Mouse (Mus musculus) forebrain, embryonic 12.5 days (tissue): Measurements from ENCODE around the gene Skor1. TPM values are rescaled to one million over a fixed set of nuclear protein-coding genes. Genes with fewer than 3 reads are reported as not detected.

Experiments used
- ATAC-seq: fragments of 200-750 bp; cut with Nextera tagmentation; 2 replicates; pipeline ENCODE4 v1.8.0; 2017; ENCODE audit warnings: moderate TSS enrichment; ENCODE audit not compliant: low FRiP score
- H3K27ac ChIP-seq: fragments of 300-500 bp; sonication (generic); 2 replicates; pipeline ENCODE4 v1.5.1; 2016; ENCODE audit warnings: mild to moderate bottlenecking
- H3K27me3 ChIP-seq: fragments of 300-500 bp; sonication (generic); 2 replicates; pipeline ENCODE4 v1.6.1; 2016; ENCODE audit warnings: mild to moderate bottlenecking
- H3K36me3 ChIP-seq: fragments of 300-500 bp; sonication (generic); replicated peaks from 2 replicates; pipeline ENCODE4 v1.6.1; 2016; ENCODE audit warnings: mild to moderate bottlenecking
- H3K4me1 ChIP-seq: fragments of 300-500 bp; sonication (generic); 2 replicates; pipeline ENCODE4 v1.6.1; 2016
- H3K4me2 ChIP-seq: fragments of 300-500 bp; sonication (generic); 2 replicates; pipeline ENCODE4 v1.6.1; 2016; ENCODE audit warnings: mild to moderate bottlenecking, moderate library complexity
- H3K4me3 ChIP-seq: fragments of 300-500 bp; sonication (generic); replicated peaks from 2 replicates; pipeline ENCODE4 v1.5.1; 2016; ENCODE audit warnings: mild to moderate bottlenecking
- H3K9ac ChIP-seq: fragments of 300-500 bp; sonication (generic); 2 replicates; pipeline ENCODE4 v1.6.1; 2016; ENCODE audit warnings: mild to moderate bottlenecking
- H3K9me3 ChIP-seq: fragments of 300-500 bp; sonication (generic); 2 replicates; pipeline ENCODE4 v1.6.1; 2016
- WGBS: fragments of 180-500 bp; shearing (Covaris S2); methylation state at CpG from one replicate; pipeline ENCODE4 v1.1.7; 2016; 5-methylcytosine and 5-hydroxymethylcytosine counted together
- polyA plus RNA-seq: library from polyadenylated mRNA; unstranded; fragments of >200 nt; fragmentation: Nextera tagmentation; extraction: Ambion mirVana; gene quantifications from 2 replicates; pipeline ENCODE4 v1.2.1, GENCODE M21; 2016

Gene Skor1
- polyA plus RNA-seq, 1 experiment from 2014 or later: 0.61 TPM

DNA sequence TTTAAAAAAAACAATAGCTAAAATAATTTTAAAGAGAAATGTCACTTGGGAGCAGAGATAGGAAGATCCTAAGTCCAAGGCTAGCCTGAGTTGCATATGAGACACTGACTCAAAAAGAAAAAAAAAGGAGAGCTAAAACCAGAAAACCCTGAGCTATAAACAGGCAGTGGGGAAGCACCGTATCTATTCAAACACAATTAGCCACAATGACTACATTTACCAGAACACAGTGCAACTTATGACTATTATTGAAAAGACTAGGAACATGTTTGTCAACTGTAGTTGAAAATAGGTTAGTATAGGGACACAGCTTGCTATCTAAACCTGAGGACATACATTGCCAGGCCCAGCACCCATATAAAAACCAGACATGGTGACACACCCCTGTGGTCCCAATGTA, 54.7 kb downstream of the Skor1 start:
- Histone ChIP-seq H3K27ac (no peak overlapping the region), H3K4me2 (no peak overlapping the region), H3K4me1 (peaks cover 34% of the 10 kb centered on the region), H3K27me3 (no peaks in the 10 kb centered on the region), H3K9ac (no peak overlapping the region), H3K9me3 (no peaks in the 10 kb centered on the region), H3K4me3 (no peak overlapping the region), H3K36me3 (no peaks in the 10 kb centered on the region)
- no peak for ATAC-seq
- 93% methylated on average over 1 of the region's 1 CpGs for WGBS

DNA sequence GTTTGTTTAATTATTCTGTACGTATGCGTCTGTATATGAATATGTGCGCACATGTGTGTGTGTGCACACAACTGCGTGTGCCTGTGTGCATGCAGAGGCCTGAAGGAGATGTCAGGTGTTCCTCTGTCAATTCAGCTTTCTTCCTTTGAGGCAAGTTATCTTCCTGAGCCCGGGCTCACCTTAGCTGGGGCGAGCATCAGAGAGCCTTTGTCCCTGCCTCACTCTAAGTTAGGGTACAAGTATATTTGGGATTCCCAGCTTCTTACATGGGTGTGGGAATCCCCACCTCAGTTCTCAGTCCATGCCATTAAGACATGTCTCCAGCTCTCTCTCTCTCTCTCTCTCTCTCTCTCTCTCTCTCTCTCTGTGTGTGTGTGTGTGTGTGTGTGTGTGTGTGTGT, 56.2 kb downstream of the Skor1 start:
- Histone ChIP-seq H3K4me1 (peaks cover 34% of the 10 kb centered on the region), H3K9ac (peak overlapping the region; percentile 51), H3K4me3 (peak overlapping the region; percentile 31), H3K27me3 (no peaks in the 10 kb centered on the region), H3K27ac (peak overlapping the region; percentile 89), H3K9me3 (no peaks in the 10 kb centered on the region), H3K36me3 (no peaks in the 10 kb centered on the region), H3K4me2 (peak overlapping the region; percentile 59)
- ATAC-seq: peak; percentile 57
- WGBS: 4% methylated on average over 6 of the region's 6 CpGs

DNA sequence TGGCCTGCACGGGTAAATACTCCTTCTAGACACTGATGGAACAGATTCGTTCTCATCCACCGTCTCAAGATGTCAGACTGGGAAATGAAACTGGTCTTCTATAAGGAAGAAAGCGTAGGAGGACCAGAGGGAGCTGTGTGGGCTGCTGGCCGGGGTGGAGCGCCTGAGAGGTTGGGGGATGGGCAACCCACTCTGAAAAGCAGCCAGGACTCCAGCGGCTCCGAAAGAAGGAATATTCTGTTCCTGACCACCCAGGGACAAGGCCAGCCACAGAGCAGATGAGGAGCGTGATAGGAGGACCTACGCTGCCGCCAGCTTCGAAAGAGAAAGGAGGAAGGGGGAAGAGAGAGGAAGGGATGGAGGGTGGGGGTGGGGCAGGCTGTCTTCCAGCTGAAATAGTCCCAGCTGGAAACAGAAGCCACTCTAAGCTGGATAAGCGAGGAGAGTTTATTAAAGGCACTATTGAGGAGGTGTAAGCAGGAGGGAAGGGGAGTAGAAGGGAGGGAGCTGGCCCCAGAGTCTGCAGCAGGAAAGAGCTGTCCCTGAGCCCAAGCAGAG, 56.7 kb downstream of the Skor1 start:
- Histone ChIP-seq H3K36me3 (no peaks in the 10 kb centered on the region), H3K4me1 (peaks cover 34% of the 10 kb centered on the region), H3K4me2 (peak overlapping the region; percentile 59), H3K9me3 (no peaks in the 10 kb centered on the region), H3K27ac (peak overlapping the region; percentile 89), H3K27me3 (no peaks in the 10 kb centered on the region), H3K4me3 (peak overlapping the region; percentile 31), H3K9ac (peak overlapping the region; percentile 51)
- 2% methylated on average over 13 of the region's 13 CpGs for WGBS
- peak; percentile 86 for ATAC-seq

DNA sequence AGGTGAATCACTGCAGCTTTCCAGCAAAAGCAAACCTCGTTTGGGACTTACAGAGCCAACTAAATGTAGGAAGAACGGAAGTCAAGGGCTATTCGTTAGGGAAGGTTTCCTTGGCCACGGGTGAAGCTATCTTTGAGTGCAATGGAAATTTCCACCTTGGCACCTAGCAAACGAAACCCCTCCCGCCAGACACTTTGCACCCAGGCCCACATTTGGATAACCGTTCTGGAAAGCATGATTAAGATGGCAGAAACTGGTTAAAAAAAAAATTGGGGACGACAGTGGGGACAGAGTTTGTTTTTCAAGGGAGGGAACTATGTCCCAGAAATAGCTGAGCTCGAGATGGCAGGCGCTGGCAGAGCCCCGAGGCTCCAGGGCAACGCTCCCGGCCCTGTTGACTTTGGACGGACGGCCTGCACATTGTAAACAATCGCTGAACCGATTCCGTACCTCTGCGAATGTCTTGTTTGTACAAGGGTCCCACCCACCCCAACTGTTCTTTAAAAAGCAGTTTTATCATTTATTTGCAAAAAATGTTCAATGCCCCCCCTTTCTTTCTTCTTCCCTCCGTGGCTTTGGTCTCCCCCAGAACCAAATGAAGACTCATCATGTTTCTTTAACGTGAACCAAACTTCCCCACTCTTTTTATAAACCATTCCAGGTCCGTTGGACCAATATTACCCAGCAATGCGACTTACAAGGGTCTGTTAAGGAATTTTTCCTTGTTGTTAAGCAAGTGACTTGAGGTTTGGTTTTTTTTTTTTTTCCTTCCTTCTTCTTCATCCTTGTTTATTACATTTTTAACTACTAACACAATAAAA, 57.5 kb downstream of the Skor1 start:
- H3K36me3 ChIP-seq: no peaks in the 10 kb centered on the region
- 13% methylated on average over 23 of the region's 23 CpGs for WGBS
- ATAC-seq: no peak
- no peak overlapping the region for H3K4me3 ChIP-seq
- H3K4me1 ChIP-seq: peaks cover 34% of the 10 kb centered on the region
- no peak overlapping the region for H3K9ac ChIP-seq
- H3K27ac ChIP-seq: peak overlapping the region; percentile 89
- H3K4me2 ChIP-seq: peak overlapping the region; percentile 59
- H3K9me3 ChIP-seq: no peaks in the 10 kb centered on the region
- H3K27me3 ChIP-seq: no peaks in the 10 kb centered on the region

DNA sequence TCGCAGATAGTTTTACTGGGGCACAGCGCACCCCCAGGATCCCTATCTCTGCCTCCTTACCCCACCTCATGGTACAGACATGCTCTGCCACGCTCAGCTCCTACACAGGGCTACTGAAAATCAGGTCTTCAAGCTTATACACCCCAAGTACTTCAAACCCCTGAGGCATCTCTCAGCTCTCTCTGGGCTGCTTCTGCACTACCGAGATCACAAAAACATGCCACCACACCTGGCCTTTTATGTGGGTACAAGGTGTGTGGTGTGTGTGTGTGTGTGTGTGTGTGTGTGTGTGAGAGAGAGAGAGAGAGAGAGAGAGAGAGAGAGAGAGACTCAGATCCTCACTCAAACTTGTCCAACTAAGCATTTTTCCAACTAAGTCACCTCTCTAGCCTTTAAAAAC, 59.6 kb downstream of the Skor1 start:
- Histone ChIP-seq H3K9ac (no peak overlapping the region), H3K36me3 (no peaks in the 10 kb centered on the region), H3K9me3 (no peaks in the 10 kb centered on the region), H3K4me2 (no peak overlapping the region), H3K27me3 (no peaks in the 10 kb centered on the region), H3K4me1 (peaks cover 34% of the 10 kb centered on the region), H3K4me3 (no peak overlapping the region), H3K27ac (no peak overlapping the region)
- WGBS: 96% methylated on average over 4 of the region's 4 CpGs
- ATAC-seq: no peak

Other genes with a start within 250 kb of the Skor1 start
- gene Pias1, start 161.0 kb downstream of the Skor1 start, polyA plus RNA-seq: 63.2 and 67.9 TPM in 2 replicates
- 37.4 TPM in 2 replicates for gene Map2k5, start 228.9 kb upstream of the Skor1 start, polyA plus RNA-seq